Mouse (Mus musculus) stomach, postnatal 0 days (tissue): ENCODE measurements around the gene Foxp1.

Experiments used
- CTCF ChIP-seq: IDR thresholded peaks from 2 replicates; pipeline ENCODE4 v1.5.1; 2016; ENCODE audit warnings: antibody characterized with exemption, low read depth, mild to moderate bottlenecking, moderate library complexity
- EP300 ChIP-seq: optimal IDR thresholded peaks from 2 replicates; pipeline ENCODE3; 2016; ENCODE audit warnings: antibody characterized with exemption

DNA sequence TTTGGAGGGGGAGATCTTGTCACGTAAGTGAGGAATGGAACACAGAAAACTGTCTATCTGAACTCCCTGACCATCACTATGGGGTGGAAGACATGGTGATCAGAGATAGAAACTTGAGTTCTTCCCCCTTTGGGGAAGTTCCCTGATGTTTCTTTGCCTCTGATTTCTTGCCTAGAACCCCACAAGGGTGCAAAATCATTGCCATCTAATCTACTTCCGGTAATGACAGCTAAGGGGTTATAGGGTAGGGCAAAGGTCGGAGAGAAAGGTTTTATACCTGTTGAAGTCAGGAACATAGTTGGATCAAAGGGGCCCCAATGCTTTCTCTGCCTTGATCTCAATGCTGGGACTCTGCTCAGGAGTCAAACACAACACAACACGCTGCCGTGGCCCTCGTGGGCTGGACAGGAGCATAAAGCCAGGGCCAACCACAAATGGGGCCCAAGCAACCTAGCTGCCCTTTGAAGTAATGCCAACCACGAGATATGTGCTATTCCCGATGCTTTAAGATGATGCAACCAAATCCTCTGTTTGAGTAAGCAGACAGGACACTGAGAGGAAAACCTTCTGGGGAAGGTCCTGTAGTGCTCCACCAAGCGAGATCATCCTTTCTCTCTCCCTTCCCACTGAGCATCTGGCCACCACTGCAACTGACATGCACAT lies 163.4 kb downstream of the Foxp1 start:
- TF ChIP-seq EP300 (no peak), CTCF (no peak)
